Mouse (Mus musculus) hindbrain, embryonic 11.5 days (tissue): ENCODE results near the gene Cdc45. TPM values are rescaled to one million over a fixed set of nuclear protein-coding genes. Genes with fewer than 3 reads are reported as not detected.
A peak's percentile ranks its signal among the peaks of the same experiment; 100 is the strongest.

Experiments
- ATAC-seq: fragments of 200-750 bp; cut with Nextera tagmentation; 2 replicates; pipeline ENCODE4 v1.8.0; 2017; ENCODE audit warnings: mild to moderate bottlenecking, moderate TSS enrichment, moderate library complexity; ENCODE audit not compliant: low FRiP score
- DNase-seq: peaks from one replicate; pipeline ENCODE4 v3.0.0-alpha.2; 2015; ENCODE audit warnings: low spot score
- H3K27ac ChIP-seq: fragments of 300-500 bp; sonication (generic); 2 replicates; pipeline ENCODE4 v1.5.1; 2014; ENCODE audit warnings: mild to moderate bottlenecking, low read depth, low read length
- H3K27me3 ChIP-seq: fragments of 300-500 bp; sonication (generic); 2 replicates; pipeline ENCODE4 v1.6.1; 2014; ENCODE audit warnings: mild to moderate bottlenecking, low read length, moderate library complexity, mixed read lengths; ENCODE audit not compliant: control insufficient read depth, insufficient read depth
- H3K36me3 ChIP-seq: fragments of 300-500 bp; sonication (generic); 2 replicates; pipeline ENCODE4 v1.6.1; 2014; ENCODE audit warnings: mild to moderate bottlenecking, low read length, moderate library complexity, mixed read lengths; ENCODE audit not compliant: control insufficient read depth, insufficient read depth
- H3K4me1 ChIP-seq: fragments of 300-500 bp; sonication (generic); replicated peaks from 2 replicates; pipeline ENCODE4 v1.6.1; 2014; ENCODE audit warnings: low read length, mixed read lengths; ENCODE audit not compliant: control insufficient read depth, insufficient read depth
- H3K4me2 ChIP-seq: fragments of 300-500 bp; sonication (generic); replicated peaks from 2 replicates; pipeline ENCODE4 v1.6.1; 2014; ENCODE audit warnings: mild to moderate bottlenecking, low read depth, low read length
- H3K4me3 ChIP-seq: fragments of 300-500 bp; sonication (generic); 2 replicates; pipeline ENCODE4 v1.5.1; 2014; ENCODE audit warnings: low read depth, low read length
- H3K9ac ChIP-seq: fragments of 300-500 bp; sonication (generic); 2 replicates; pipeline ENCODE4 v1.6.1; 2014; ENCODE audit warnings: low read depth, low read length
- H3K9me3 ChIP-seq: fragments of 300-500 bp; sonication (generic); 2 replicates; pipeline ENCODE4 v1.6.1; 2016; ENCODE audit warnings: low read length; ENCODE audit not compliant: control insufficient read depth
- WGBS: fragments of 180-500 bp; shearing (Covaris S2); extraction: QIAGEN DNeasy Blood & Tissue Kit; methylation state at CpG from one replicate; pipeline ENCODE4 v1.1.7; 2014; 5-methylcytosine and 5-hydroxymethylcytosine counted together
- polyA plus RNA-seq: library from polyadenylated mRNA; unstranded; fragments of >200 nt; fragmentation: Nextera tagmentation; extraction: Ambion mirVana; gene quantifications from 2 replicates; pipeline ENCODE4 v1.2.1, GENCODE M21; 2014

The Cdc45 gene
- polyA plus RNA-seq, 1 experiment from 2014 or later: 50.8 TPM

GRCm38 (mm10) chr16:18798841-18799240 is 12.9 kb downstream of the Cdc45 start:
- 75% methylated on average over 2 of the region's 2 CpGs for WGBS

GRCm38 (mm10) chr16:18798151-18798550 is 13.6 kb downstream of the Cdc45 start:
- H3K36me3 ChIP-seq: peaks cover 6% of the 10 kb centered on the region; the same call in 1 of the 2 replicates
- no peak overlapping the region for H3K9ac ChIP-seq
- H3K4me1 ChIP-seq: no peaks in the 10 kb centered on the region
- no peaks in the 10 kb centered on the region for H3K27me3 ChIP-seq
- DNase-seq: no peak
- WGBS: 85% methylated on average over 5 of the region's 5 CpGs
- no peak overlapping the region for H3K27ac ChIP-seq
- ATAC-seq: no peak
- H3K4me3 ChIP-seq: no peak overlapping the region
- H3K4me2 ChIP-seq: no peak overlapping the region
- H3K9me3 ChIP-seq: no peaks in the 10 kb centered on the region

More at GRCm38 (mm10) chr16:18798841-18799240, 12.9 kb downstream of the Cdc45 start:
- DNase-seq (peak; percentile 55), ATAC-seq (peak; percentile 54; the same call in 1 of the 2 replicates)
- Histone ChIP-seq H3K9me3 (no peaks in the 10 kb centered on the region), H3K27ac (no peak overlapping the region), H3K4me3 (no peak overlapping the region), H3K4me1 (no peaks in the 10 kb centered on the region), H3K4me2 (no peak overlapping the region), H3K27me3 (no peaks in the 10 kb centered on the region), H3K36me3 (peaks cover 6% of the 10 kb centered on the region; the same call in 1 of the 2 replicates), H3K9ac (no peak overlapping the region)

- no peak for DNase-seq
- peaks cover 6% of the 10 kb centered on the region; the same call in 1 of the 2 replicates for H3K36me3 ChIP-seq
Measured at GRCm38 (mm10) chr16:18796645-18797044, 15.1 kb downstream of the Cdc45 start.

GRCm38 (mm10) chr16:18795223-18795899 is 16.4 kb downstream of the Cdc45 start:
- ATAC-seq: no peak
- Histone ChIP-seq H3K27ac (no peak overlapping the region), H3K36me3 (peaks cover 6% of the 10 kb centered on the region; the same call in 1 of the 2 replicates), H3K27me3 (no peaks in the 10 kb centered on the region), H3K4me3 (no peak overlapping the region), H3K9ac (no peak overlapping the region), H3K9me3 (no peaks in the 10 kb centered on the region), H3K4me2 (no peak overlapping the region), H3K4me1 (no peaks in the 10 kb centered on the region)
- DNase-seq: no peak
- 91% methylated on average over 11 of the region's 11 CpGs for WGBS

More at GRCm38 (mm10) chr16:18796645-18797044, 15.1 kb downstream of the Cdc45 start:
- no peak overlapping the region for H3K27ac ChIP-seq
- H3K9me3 ChIP-seq: no peaks in the 10 kb centered on the region
- H3K4me2 ChIP-seq: no peak overlapping the region
- H3K4me3 ChIP-seq: no peak overlapping the region
- H3K27me3 ChIP-seq: no peaks in the 10 kb centered on the region
- 89% methylated on average over 7 of the region's 7 CpGs for WGBS
- ATAC-seq: no peak
- H3K4me1 ChIP-seq: no peaks in the 10 kb centered on the region
- no peak overlapping the region for H3K9ac ChIP-seq

- Histone ChIP-seq H3K4me3 (no peak overlapping the region), H3K27me3 (no peaks in the 10 kb centered on the region), H3K4me2 (no peak overlapping the region), H3K9me3 (no peaks in the 10 kb centered on the region), H3K4me1 (no peaks in the 10 kb centered on the region), H3K27ac (no peak overlapping the region), H3K9ac (no peak overlapping the region), H3K36me3 (0 out of 2 replicates have a peak, but pooled peaks cover 6% of the 10 kb centered on the region)
- 92% methylated on average over 10 of the region's 10 CpGs for whole genome bisulfite sequencing
- DNase-seq (no peak), ATAC-seq (no peak)
Measured at GRCm38 (mm10) chr16:18788627-18789406, 23.0 kb downstream of the Cdc45 start.

GRCm38 (mm10) chr16:18786652-18787051 is 25.1 kb downstream of the Cdc45 start:
- no peak for DNase-seq
- Histone ChIP-seq H3K36me3 (0 out of 2 replicates have a peak, but pooled peaks cover 6% of the 10 kb centered on the region), H3K9me3 (no peaks in the 10 kb centered on the region), H3K9ac (no peak overlapping the region), H3K27me3 (no peaks in the 10 kb centered on the region), H3K4me1 (no peaks in the 10 kb centered on the region), H3K4me3 (no peak overlapping the region), H3K4me2 (no peak overlapping the region), H3K27ac (no peak overlapping the region)
- ATAC-seq: no peak
- 93% methylated on average over 10 of the region's 10 CpGs for WGBS

GRCm38 (mm10) chr16:18785485-18785884 is 26.3 kb downstream of the Cdc45 start:
- H3K4me1 ChIP-seq: no peaks in the 10 kb centered on the region
- no peak overlapping the region for H3K4me2 ChIP-seq
- ATAC-seq: no peak
- WGBS: 77% methylated on average over 1 of the region's 1 CpGs
- no peaks in the 10 kb centered on the region for H3K27me3 ChIP-seq
- no peak overlapping the region for H3K9ac ChIP-seq
- no peaks in the 10 kb centered on the region for H3K9me3 ChIP-seq
- DNase-seq: no peak
- 0 out of 2 replicates have a peak, but pooled peaks cover 6% of the 10 kb centered on the region for H3K36me3 ChIP-seq
- H3K4me3 ChIP-seq: no peak overlapping the region
- no peak overlapping the region for H3K27ac ChIP-seq

- H3K9me3 ChIP-seq: no peaks in the 10 kb centered on the region
- H3K27me3 ChIP-seq: no peaks in the 10 kb centered on the region
- WGBS: 96% methylated on average over 7 of the region's 7 CpGs
- 0 out of 2 replicates have a peak, but pooled peaks cover 6% of the 10 kb centered on the region for H3K36me3 ChIP-seq
- H3K4me1 ChIP-seq: no peaks in the 10 kb centered on the region
- no peak overlapping the region for H3K4me2 ChIP-seq
- DNase-seq (no peak), ATAC-seq (no peak)
- no peak overlapping the region for H3K9ac ChIP-seq
- H3K27ac ChIP-seq: no peak overlapping the region
- H3K4me3 ChIP-seq: no peak overlapping the region
Measured at GRCm38 (mm10) chr16:18785025-18785424, 26.8 kb downstream of the Cdc45 start.
